Mouse (Mus musculus) layer of hippocampus, adult 11-12 months (tissue): Measurements from ENCODE around the gene Hes3.

ENCODE experiments used
- DNase-seq: peaks from one replicate; pipeline ENCODE4 v3.0.0; 2022; ENCODE audit warnings: low spot score

Hes3 gene

GRCm38 (mm10) chr4:152291562-152291961 lies at the start of gene Hes3:
Gene Hes3 (minus strand): TSS chr4:152291662.
- no peak for DNase-seq

- DNase-seq, result no peak
Measured at GRCm38 (mm10) chr4:152340584-152341284, 49.3 kb upstream of the Hes3 start.

GRCm38 (mm10) chr4:152339293-152339790 lies 47.9 kb upstream of the Hes3 start:
- no peak for DNase-seq

- DNase-seq, result no peak
Measured at GRCm38 (mm10) chr4:152338419-152339292, 47.2 kb upstream of the Hes3 start, which contains the start of gene Chd5. Gene Chd5 (plus strand): TSS chr4:152338651.

- no peak for DNase-seq
Measured at GRCm38 (mm10) chr4:152337772-152338171, 46.3 kb upstream of the Hes3 start.

GRCm38 (mm10) chr4:152333587-152333986 lies 42.1 kb upstream of the Hes3 start:
- no peak for DNase-seq

- peak; percentile 66 for DNase-seq
Measured at GRCm38 (mm10) chr4:152332952-152333351, 41.5 kb upstream of the Hes3 start.

- no peak for DNase-seq
Measured at GRCm38 (mm10) chr4:152328691-152329090, 37.2 kb upstream of the Hes3 start.

- DNase-seq, result no peak
Measured at GRCm38 (mm10) chr4:152326543-152326942, 35.1 kb upstream of the Hes3 start.

- peak; percentile 94 for DNase-seq
Measured at GRCm38 (mm10) chr4:152325574-152326411, 34.3 kb upstream of the Hes3 start, which contains the start of gene Rpl22. Gene Rpl22 (plus strand): TSS chr4:152325742.

GRCm38 (mm10) chr4:152324641-152325562 lies 33.4 kb upstream of the Hes3 start:
- DNase-seq, result no peak

- DNase-seq, result no peak
Measured at GRCm38 (mm10) chr4:152321464-152321863, 30.0 kb upstream of the Hes3 start.

GRCm38 (mm10) chr4:152318517-152319234 lies 27.2 kb upstream of the Hes3 start, which contains the start of gene Rnf207:
Gene Rnf207 (minus strand): TSS chr4:152318993.
- no peak for DNase-seq

- DNase-seq, result no peak
Measured at GRCm38 (mm10) chr4:152317631-152318033, 26.2 kb upstream of the Hes3 start.

- no peak for DNase-seq
Measured at GRCm38 (mm10) chr4:152315498-152316213, 24.2 kb upstream of the Hes3 start.

- no peak for DNase-seq
Measured at GRCm38 (mm10) chr4:152313934-152314333, 22.5 kb upstream of the Hes3 start.

GRCm38 (mm10) chr4:152313211-152313632 lies 21.8 kb upstream of the Hes3 start:
- no peak for DNase-seq

- no peak for DNase-seq
Measured at GRCm38 (mm10) chr4:152312186-152312585, 20.7 kb upstream of the Hes3 start.

- no peak for DNase-seq
Measured at GRCm38 (mm10) chr4:152307542-152307941, 16.1 kb upstream of the Hes3 start.
